Mouse (Mus musculus) urinary bladder, postnatal 10 days (tissue): Measurements from ENCODE around the gene Gm37240.

Experiments used
- DNase-seq: peaks from one replicate; pipeline ENCODE4 v3.0.0; 2022; ENCODE audit warnings: low spot score

Gm37240 gene

DNA sequence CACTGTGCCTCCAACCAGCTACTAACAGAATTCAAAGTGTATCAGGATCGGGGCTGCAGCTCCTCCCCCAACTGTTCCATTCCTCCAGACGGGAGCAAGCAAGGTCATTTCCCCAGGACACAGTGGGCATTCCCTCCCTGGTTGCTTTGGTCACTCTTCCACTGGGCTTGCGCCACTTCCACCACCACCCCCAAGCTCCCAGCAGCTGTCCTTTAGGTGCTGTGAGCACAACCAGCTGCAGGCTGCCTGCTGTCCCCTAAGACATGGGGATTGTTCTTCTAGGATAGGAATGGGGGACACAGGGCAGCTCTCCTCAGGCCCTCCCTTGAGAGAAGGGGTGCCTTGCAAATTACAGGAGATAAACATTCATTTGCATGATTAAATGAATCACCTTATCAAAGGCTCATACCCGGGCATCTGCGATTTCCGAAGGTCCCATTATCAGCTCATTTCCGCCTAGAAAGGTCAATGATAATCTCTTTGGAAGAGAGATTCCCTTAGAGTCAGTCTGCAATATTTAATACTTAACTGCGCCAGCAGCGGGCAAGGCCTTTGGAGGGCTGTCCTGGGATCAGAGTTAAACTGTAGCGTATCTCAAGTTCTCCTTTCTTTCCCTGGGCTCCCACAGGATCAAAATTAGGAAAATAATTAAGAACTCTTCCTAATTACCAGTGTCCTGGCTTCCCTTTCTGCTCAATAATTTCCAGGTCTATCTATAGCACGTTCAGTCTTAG lies 1247.4 kb downstream of the Gm37240 start:
- no peak for DNase-seq

DNA sequence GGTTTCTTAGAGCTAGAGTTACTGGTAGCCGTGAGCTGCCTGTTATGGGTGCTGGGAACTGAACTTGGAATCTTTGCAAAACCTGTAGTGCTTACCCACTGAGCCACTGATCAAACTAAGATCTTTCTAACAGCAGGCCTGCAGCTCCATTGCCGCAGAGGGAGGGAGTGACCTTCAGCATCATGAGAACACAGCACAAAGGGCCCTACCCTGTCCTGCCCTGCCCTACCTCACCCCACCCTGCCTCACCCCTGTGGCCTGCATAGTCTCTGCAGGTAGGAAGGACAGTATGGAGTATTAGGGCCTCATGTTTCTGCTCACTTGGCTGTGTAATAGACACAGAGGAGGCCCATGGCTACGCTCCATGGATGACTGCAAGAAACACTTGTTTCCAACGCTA lies 1248.5 kb downstream of the Gm37240 start:
- no peak for DNase-seq

DNA sequence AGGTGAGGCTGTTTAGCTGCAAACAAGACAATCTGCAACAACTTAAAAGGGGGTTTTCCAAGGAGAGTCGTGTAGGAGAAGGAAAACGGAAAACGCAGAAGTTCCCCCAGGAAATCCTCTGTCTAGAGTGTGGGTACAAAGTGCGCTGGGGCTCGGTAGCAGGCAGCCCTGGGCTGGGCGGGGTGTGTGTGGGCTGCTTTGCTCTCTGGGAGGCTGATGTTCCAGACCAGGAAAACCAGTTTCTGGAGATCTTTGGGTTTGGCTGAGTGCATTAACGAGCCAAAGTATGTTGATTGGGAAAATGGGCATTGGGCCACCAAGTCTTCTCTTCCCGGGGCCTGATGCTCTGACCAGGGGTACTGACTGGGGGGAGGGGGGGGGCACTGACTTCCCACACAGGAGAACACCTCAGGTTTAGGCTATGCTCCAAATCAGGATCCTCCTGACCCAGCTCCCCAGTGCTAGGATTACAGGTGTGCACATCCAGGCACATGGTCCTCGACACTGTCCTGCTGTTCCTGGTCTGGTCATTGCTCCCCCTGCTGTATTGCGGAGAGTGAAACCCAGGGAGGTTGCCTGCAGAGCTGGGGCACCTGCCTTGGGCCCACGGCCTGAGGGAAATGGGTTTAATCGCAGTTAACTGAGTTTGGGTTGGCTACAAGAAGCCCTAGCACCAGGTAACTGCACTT lies 1249.3 kb downstream of the Gm37240 start:
- DNase-seq: no peak

DNA sequence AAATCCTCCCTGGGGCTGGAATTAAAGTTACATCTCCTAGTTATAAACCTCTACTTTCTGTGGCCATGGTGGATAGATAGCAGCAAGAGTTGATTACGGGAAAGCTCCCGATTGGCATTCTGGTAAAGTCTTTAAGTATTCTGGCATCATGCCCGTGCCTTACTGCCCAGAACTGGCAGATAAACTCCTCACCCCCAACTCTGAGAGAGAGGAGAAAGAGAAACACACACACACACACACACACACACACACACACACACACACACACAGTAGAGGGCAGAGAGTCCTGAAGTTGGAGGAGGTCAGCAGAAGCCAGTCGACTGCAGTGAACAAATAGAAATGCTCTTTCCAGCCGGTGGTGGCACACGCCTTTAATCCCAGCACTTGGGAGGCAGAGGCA lies 1250.2 kb downstream of the Gm37240 start:
- DNase-seq: no peak

DNA sequence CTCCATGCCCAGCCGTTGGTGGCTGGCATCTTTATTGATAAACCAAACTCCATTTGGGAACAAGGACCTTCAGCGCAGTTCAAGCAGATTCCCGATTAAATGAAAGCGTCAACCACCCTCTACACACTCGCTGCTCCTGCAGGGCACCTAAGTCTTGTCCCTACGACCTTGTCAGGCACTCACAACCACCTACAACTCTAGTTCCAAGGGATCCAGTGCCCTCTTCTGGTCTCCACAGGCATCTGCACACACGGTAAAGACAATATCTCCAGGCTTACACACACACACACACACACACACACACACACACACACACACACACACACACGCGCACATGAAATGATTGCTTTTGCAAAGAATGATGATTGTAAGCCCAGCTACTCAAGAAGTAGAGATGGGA lies 1255.7 kb downstream of the Gm37240 start:
- DNase-seq: no peak

DNA sequence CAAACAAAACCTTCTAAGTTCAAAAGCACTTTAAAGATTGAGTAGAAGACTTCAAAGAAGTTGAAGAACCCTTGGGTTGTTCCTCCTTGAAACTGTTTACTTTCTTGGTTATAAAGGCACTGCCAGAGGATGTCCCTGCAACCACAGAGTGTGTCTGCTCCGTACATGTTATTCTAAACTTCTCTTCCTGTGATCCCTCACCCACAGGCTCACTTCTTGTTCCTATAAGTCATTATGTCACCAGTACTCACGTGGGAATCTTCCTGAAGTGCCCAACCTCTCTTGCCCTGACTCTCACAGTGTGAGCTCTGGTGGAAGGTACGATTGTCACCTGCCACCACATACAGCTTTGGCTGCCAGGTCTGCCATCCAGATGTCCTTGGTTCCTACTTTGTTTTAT lies 1265.3 kb downstream of the Gm37240 start:
- no peak for DNase-seq

DNA sequence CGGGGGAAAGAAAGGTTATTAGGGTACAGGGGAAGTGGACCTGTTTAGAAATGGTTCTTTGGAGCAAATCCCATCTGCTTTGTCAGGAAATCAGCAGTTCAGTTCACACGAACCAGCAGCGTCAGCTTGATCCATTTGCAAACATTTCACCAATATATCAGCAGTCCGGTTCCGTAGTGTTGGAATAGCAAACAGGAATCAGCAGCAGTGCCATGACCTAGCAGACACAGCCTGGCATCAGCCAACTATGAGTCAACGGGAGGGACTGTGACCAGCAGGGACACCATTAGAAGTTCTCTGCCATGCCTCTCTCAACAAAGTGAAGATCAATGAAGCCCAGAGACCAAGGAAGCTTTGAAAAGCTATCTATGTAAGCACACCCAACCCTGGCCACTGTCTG lies 1267.6 kb downstream of the Gm37240 start:
- no peak for DNase-seq

DNA sequence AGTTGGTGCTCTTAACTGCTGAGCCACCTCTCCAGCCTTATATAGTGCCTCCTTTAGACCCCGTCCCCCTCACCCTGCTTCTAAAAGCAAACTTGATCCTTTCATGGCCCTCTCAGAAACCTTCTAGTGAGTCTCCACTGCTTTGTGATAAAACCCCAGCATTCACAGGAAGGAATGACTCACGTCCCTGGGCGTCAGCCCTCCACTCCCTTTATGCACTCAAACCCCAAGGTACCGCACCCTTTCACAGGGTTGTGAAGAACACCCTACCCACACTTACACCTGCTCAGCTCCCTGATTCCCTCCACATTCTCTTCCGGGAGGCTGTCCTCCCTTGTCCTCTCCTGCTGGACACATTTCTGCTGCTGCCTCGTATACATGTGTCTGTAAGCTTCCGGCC lies 1268.3 kb downstream of the Gm37240 start:
- DNase-seq: no peak

DNA sequence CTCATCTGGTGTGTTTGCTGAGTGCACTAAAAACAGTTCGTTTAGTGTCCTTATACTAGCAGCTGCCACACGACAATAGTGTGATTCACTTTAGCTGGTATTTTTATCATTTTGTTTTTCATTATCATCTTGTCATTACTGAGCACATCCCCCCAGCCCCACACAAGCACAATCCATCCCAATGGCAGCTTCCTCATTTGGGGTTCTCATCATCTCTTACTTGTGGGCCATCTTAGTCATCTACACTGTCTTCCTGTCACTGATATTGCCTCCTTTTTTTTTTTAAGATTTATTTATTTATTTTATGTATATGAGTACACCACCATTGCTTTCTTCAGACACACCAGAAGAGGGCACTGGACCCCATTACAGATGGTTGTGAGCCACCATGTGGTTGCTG lies 1268.7 kb downstream of the Gm37240 start:
- DNase-seq: no peak

DNA sequence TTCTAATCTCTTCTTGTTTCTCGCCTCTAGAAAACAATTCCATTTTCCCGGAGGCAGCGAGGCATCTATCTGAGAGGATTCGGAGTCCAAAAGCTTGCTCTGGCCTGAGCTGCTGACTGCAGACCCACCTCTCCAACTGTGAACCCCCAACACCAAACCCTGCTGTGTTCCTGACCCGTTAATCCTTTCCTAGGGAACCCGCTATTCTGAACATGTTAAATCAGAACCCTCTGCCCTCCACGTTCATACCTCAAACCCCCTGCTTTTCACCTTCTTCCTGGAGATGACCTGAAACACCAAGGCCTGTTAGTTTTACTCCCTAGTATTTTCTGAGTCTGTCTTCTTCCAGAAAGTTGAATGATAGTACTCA lies 1271.5 kb downstream of the Gm37240 start:
- DNase-seq: no peak

DNA sequence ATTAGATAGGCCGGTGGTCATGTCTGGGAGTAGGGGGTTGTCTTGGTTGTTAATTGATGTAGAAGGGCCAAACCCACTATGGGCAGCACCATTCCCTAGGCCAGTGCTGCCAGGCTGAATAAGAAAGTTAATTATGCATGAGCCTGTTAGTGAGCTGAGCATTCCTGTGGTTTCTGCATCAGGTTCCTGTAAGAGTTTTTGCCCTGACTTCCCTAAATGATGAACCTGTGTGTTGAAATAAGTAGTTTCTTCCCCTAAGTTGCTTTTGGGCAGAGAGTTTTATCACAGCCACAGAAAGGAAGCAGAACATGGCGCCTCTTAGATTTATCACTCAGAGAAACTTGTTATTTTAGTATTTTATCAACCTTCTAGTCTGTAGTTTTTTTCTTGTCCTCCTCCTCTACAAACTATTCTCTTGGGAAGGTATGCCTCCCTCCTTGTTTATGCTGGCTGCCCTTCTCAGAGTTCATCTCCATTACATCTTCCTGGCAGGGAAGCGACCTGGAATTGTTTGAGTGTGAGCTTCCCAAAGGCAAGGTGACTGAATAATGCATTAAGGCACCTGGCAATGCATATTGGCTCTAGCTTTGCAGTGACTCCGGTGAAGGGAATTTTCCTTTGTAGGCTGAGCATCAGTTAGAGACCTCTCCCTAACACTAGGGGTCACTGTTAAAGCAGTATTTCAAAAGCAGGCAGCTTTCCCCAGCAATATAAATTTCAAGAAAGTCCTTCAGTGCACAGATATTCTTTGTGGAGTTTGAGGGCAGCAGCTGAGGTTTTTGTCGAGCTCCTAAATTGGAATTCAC lies 1272.1 kb downstream of the Gm37240 start:
- DNase-seq: no peak

DNA sequence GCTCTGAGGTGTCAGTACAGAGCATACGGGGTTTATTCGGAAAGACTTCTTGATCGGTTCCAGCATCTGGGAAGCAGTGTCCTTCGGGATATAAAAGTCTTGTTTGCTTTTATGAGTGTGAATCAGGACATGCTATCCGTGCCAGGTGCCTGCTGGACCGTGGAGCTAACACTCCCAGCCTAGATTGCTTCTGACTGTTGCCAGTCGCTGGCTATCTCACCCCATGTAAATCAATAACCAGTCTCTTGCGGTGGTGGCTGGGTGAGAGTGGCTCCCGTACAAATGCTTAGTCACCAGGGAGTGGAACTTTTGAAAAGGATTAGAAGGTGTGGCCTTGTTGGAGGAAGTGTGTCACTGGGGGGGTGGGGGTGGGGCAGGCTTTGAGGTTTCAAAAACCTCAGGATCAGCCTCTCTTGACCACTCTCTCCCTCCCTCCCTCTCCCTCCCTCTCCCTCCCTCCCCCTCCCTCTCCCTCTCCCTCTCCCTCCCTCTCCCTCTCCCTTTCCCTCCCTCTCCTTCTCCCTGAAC lies 1277.1 kb downstream of the Gm37240 start:
- no peak for DNase-seq

DNA sequence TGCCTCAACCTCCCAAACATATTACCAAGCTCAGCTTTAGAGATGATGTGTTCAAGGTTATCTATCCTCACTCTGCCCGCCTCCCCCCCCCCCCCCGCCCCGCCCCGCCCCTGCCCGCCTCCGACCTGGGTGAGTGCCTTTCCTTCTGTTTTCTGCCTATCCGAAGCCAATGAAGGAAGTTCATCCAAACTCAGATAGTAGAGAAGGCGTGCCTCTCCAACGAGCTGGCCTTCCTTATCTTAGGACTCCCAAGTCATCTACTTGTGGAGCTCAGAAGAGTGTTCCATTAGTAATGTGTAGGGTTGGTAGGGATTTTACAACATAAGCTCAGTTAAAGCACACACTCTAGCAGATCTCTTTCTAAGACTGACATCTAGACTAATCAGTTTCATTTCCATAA lies 1284.1 kb downstream of the Gm37240 start:
- no peak for DNase-seq

DNA sequence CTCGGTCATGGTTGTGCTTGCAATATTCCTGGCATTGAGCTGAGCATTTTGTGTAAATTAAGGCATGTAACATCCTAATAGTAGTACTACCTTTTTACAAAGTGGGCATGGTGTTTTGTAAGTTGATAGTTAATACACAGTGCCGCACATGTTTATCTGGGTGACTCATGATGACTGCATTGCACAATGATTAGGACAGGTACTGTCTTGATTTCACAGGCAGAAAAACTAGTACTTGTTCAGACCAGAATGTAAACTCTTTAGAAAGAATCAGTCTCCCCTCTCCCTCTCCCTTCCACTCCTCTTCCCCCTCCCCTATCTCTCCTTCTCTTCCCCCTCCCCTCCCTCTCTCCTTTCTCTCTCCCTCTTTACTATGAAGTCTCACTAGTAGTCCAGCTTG lies 1284.6 kb downstream of the Gm37240 start:
- no peak for DNase-seq

DNA sequence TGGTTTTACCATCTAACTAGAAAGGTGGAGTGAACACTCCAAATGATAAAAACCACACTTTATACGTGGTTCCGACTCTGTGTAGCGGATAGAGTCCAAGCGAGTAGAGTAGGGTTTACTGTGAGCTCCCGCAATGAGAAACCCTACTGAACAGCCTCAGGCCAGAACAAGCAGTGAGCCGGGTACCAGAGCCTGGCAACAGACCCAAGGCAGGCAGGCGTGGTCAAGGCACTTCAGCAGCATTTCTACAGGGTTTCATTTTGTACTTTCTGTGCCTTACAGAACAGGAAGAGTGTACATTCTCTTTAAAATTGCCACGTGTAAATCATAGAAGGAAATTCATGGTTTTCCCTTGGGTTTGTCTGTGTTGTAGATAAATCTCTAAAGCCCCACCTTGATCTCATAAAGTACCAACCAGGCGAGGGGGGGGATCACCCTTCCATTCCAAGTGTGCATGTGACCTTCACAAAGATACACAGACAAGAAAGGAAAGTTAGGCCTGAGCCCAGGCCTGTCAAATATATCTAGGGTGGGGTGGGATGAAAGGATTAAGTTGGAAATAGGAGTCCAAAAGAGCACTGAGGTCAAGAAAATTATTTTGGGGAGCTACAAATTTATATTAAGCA lies 1285.3 kb downstream of the Gm37240 start:
- DNase-seq: no peak

DNA sequence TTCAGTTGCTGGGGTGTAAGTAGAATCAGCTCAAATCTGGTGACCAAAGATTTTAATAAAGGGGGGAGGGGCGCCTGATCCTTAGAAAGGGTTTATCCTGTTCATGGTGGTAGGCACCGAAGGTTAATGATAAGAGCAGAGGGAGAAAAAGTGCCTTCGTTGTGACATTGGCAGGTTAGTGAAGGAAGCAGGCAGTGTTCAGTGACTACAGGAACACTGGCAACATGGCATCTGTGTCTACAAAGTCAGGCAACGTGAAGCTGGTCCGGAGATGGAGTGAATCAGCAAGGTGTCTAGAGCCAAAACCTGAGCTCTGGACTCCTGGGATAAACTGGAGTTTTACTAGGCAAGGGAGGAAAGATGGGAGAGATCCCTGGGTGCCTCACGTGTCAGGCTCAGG lies 1288.6 kb downstream of the Gm37240 start:
- no peak for DNase-seq

DNA sequence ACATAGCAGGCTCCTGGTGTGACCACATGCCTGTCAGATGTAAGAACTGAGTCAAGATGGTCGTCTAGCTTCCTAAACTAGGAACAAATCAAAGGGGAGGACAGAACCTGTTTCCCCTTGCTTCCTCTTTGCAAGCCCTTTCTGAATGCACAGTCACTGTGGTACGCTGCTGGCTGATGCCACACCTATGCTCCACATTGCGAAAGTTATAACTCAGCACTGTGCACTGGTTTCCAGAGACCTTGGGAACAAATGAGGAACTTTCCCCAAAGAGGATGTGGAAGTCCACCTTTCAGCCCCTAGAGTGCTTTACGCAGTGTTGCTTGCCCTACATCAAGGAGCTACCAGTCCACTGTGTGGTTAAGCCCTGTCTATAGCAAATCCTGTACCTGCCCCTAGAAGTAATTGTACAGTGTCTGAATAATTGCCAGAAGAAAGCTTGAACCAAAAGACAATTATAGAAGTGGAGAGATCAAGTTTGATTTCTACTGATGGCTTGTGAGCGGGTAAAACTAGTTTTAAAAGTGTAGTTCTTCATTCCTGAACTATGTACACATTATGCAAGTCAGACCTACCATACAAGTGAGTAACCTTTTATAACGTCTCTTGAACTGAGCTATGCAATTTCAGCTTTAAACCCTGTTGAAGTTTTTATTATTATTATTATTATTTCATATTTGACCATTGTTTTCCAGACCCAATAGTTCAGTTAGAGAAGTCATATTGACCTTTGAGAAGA lies 1289.2 kb downstream of the Gm37240 start:
- DNase-seq: no peak

DNA sequence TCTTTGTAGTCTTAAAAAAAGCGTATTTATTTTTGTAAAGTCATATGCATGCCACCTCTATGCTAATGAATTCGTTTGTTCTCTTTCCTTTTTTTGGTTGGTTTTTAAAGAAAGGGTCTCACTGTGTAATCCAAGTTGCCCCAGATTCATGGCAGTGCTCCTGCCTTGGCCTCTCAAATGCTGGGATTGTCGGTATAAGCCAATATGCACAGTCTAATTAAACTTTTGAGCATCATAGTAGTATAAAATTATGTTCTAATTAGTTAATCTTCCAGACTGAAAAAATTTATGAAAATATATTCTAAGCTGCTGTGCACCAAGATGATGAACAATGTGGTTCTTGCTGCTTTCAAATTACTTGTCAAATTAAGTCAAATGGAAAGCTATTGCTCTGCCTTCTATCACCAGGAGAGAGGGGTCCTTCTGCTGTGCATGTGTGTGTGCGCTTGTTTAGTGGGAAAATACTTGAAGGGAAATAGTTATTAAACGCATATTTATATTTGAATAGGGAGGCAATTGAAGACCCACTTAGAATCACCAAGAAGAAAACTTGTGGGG lies 1291.6 kb downstream of the Gm37240 start:
- no peak for DNase-seq

DNA sequence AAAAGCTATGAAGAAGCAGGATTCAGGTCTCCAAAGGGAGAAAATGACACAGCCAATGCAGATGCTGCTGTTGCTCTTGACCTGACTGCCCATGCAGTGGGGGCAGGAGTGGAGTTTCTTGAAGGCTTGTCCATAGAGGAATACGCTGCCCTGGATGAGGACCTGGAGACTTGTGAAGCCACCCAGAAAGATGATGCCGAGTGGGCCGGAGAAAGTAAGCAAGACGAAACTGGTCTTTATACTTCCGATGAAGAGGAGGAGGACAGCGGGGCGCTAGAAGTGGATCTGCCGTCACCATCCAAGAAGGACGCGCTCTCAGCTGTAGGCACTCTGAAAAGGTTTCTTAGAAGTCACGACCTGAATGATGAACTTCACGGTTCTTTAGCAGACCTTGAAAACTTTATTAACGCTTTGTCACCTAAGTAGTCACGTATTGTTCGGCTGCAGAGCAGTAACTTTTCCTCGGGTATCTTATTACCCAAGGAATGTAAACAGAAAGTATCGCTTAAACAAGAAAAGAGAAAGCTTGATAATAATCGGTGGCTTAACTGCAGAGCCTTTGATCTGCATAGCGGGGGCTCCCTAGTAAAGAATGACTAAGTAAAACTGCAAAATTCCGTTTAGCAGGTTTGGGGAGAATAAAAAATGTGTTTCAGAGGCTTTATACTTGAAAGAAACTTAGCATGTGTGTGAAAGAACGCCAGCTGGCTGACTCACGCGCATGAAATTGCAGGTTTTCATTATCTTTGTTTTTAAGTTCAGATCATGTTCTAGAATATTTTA lies 1292.2 kb downstream of the Gm37240 start:
- DNase-seq: no peak

DNA sequence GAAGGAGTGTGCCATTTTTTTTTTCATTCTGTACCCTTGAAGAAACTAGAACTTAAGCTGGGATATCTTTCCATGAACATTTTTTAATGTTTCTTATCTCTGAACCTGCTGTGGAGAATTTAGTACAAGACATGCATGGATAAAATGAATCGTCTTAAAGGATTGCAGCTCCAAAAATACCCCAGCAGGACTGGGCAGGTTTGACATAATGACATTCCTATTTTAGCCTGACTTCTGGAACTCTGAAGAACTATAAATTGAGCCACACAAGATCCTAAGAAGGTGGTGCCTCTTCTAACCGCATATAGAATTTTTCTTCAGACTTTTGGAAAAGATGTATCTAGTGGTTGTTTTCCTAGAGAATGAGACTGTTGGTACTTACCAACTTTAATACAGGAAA lies 1294.0 kb downstream of the Gm37240 start, which contains the start of gene Tigd4:
Tigd4 (plus strand) TSS at position 301 of the 400 bp plus-strand sequence.
- no peak for DNase-seq
